Mouse (Mus musculus): ENCODE results near the gene Slc30a4. TPM values are rescaled to one million over a fixed set of nuclear protein-coding genes. Genes with fewer than 3 reads are reported as not detected.

Slc30a4 gene
- polyA plus RNA-seq, 1 experiment from 2014 or later: 7.4 TPM

DNA sequence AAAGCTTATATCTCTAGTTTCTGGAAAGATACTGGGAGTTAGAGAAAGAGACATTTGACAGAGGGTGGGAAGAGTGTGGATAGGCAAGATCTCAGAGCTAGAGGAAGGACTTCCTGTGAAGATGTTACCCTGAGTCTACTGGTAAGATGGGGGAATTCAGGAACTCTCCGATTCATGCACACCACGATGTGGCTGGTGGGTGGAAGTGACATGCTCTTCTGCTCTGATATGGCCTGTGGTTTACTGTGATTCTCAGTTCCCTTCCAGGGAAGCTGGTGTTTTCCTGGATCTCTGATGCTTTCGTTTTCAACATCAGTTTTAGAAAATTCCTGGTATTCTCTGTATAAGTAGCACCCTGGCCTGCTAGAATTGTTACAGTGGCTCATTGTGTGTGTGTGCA is 9.4 kb upstream of the Slc30a4 start:
- Histone ChIP-seq H3K9me3 (no peaks in the 10 kb centered on the region), H3K36me3 (no peaks in the 10 kb centered on the region), H3K4me2 (no peak overlapping the region), H3K4me3 (no peak overlapping the region), H3K4me1 (replicated peaks) (no peaks in the 10 kb centered on the region), H3K27me3 (no peaks in the 10 kb centered on the region), H3K27ac (replicated peaks) (no peak overlapping the region), H3K9ac (no peak overlapping the region)
- ATAC-seq (ENCODE audit: low FRiP score, low read depth): no peak
- 87% methylated on average over 3 of the region's 3 CpGs for WGBS

GRCm38 (mm10) chr2:122709156-122709555 is 6.7 kb upstream of the Slc30a4 start:
- 69% methylated on average over 1 of the region's 1 CpGs for WGBS
- Histone ChIP-seq H3K36me3 (no peaks in the 10 kb centered on the region), H3K4me1 (replicated peaks) (no peaks in the 10 kb centered on the region), H3K4me2 (no peak overlapping the region), H3K9me3 (no peaks in the 10 kb centered on the region), H3K4me3 (no peak overlapping the region), H3K27ac (replicated peaks) (no peak overlapping the region), H3K9ac (no peak overlapping the region), H3K27me3 (no peaks in the 10 kb centered on the region)
- ATAC-seq (ENCODE audit: low FRiP score, low read depth): no peak

DNA sequence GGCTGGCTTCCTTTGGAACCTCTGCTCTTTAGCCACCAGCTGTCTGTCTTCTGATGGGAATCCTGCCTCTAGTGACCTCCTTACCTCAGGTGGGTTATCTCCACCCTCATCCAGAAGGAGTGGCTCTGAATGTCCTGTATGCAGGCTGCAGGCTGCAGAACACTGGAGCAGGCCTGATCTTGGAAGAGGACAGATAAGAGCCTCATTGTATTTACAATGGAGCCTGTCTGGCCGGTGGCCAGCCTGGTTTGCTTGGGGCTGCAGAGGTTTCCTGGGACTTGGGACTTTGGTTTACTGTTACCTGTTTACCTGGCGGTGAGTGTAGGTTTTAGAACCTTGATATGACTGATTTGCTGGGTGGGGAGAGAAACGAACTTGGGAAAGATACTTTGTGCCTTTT is 5.6 kb upstream of the Slc30a4 start:
- no peak overlapping the region for H3K27ac ChIP-seq (replicated peaks)
- no peaks in the 10 kb centered on the region for H3K27me3 ChIP-seq
- no peak for ATAC-seq (ENCODE audit: low FRiP score, low read depth)
- H3K9me3 ChIP-seq: no peaks in the 10 kb centered on the region
- WGBS: 84% methylated on average over 3 of the region's 3 CpGs
- no peak overlapping the region for H3K9ac ChIP-seq
- no peaks in the 10 kb centered on the region for H3K36me3 ChIP-seq
- no peak overlapping the region for H3K4me3 ChIP-seq
- 0 out of 2 replicates have a peak, but pooled peaks cover 2% of the 10 kb centered on the region for H3K4me1 ChIP-seq (replicated peaks)
- H3K4me2 ChIP-seq: no peak overlapping the region

- WGBS: 91% methylated on average over 2 of the region's 2 CpGs
- Histone ChIP-seq H3K27me3 (no peaks in the 10 kb centered on the region), H3K4me3 (no peak overlapping the region), H3K4me2 (no peak overlapping the region), H3K27ac (replicated peaks) (no peak overlapping the region), H3K4me1 (replicated peaks) (peaks cover 23% of the 10 kb centered on the region), H3K9ac (no peak overlapping the region), H3K36me3 (no peaks in the 10 kb centered on the region), H3K9me3 (no peaks in the 10 kb centered on the region)
- ATAC-seq (ENCODE audit: low FRiP score, low read depth): no peak
Measured at GRCm38 (mm10) chr2:122704572-122704971, 2.1 kb upstream of the Slc30a4 start.

DNA sequence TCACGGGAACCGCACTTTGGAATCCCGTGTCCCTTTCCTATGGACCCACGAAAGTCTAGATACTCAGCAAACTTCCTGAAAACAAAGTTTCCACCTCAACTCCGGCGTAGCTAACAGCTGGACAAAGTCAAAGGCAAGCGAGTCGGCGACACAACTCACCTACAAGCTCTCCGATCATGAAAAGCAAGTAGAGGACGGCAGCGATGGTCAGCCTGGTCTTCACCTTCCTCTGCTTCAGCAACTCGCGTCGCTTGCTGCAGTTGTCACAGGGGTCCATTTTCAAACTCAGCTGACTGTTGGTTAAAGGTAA is 637 bp downstream of the Slc30a4 start:
- Histone ChIP-seq H3K4me2 (peak overlapping the region; percentile 74), H3K36me3 (no peaks in the 10 kb centered on the region), H3K4me1 (replicated peaks) (peaks cover 23% of the 10 kb centered on the region), H3K9ac (peak overlapping the region; percentile 80), H3K9me3 (no peaks in the 10 kb centered on the region), H3K27me3 (no peaks in the 10 kb centered on the region), H3K27ac (replicated peaks) (peak overlapping the region; percentile 84; the same call in 1 of the 2 replicates), H3K4me3 (peak overlapping the region; percentile 85)
- ATAC-seq (ENCODE audit: low FRiP score, low read depth): no peak; the same call in 1 of the 2 replicates
- WGBS: under 1% methylated on average over 15 of the region's 15 CpGs

- Histone ChIP-seq H3K4me1 (replicated peaks) (peaks cover 23% of the 10 kb centered on the region), H3K4me2 (peak overlapping the region; percentile 74), H3K4me3 (peak overlapping the region; percentile 85), H3K36me3 (no peaks in the 10 kb centered on the region), H3K9ac (peak overlapping the region; percentile 80), H3K9me3 (no peaks in the 10 kb centered on the region), H3K27ac (replicated peaks) (no peak overlapping the region), H3K27me3 (no peaks in the 10 kb centered on the region)
- ATAC-seq (ENCODE audit: low FRiP score, low read depth): no peak
- 61% methylated on average over 8 of the region's 8 CpGs for WGBS
Measured at GRCm38 (mm10) chr2:122701012-122701411, 1.5 kb downstream of the Slc30a4 start.

GRCm38 (mm10) chr2:122697526-122697925 is 4.9 kb downstream of the Slc30a4 start:
- Histone ChIP-seq H3K9me3 (no peaks in the 10 kb centered on the region), H3K36me3 (no peaks in the 10 kb centered on the region), H3K4me1 (replicated peaks) (peaks cover 18% of the 10 kb centered on the region), H3K9ac (no peak overlapping the region), H3K4me3 (no peak overlapping the region), H3K4me2 (no peak overlapping the region), H3K27ac (replicated peaks) (no peak overlapping the region), H3K27me3 (no peaks in the 10 kb centered on the region)
- 93% methylated on average over 2 of the region's 2 CpGs for WGBS
- ATAC-seq (ENCODE audit: low FRiP score, low read depth): no peak

GRCm38 (mm10) chr2:122686665-122687064 is 15.8 kb downstream of the Slc30a4 start:
- peaks cover 6% of the 10 kb centered on the region for H3K9me3 ChIP-seq
- no peak overlapping the region for H3K27ac ChIP-seq (replicated peaks)
- H3K4me2 ChIP-seq: no peak overlapping the region
- H3K27me3 ChIP-seq: no peaks in the 10 kb centered on the region
- no peak overlapping the region for H3K9ac ChIP-seq
- WGBS: 82% methylated on average over 6 of the region's 6 CpGs
- peaks cover 6% of the 10 kb centered on the region for H3K36me3 ChIP-seq
- ATAC-seq (ENCODE audit: low FRiP score, low read depth): no peak
- no peaks in the 10 kb centered on the region for H3K4me1 ChIP-seq (replicated peaks)
- no peak overlapping the region for H3K4me3 ChIP-seq

GRCm38 (mm10) chr2:122683641-122684040 is 18.8 kb downstream of the Slc30a4 start:
- Histone ChIP-seq H3K36me3 (peaks cover 8% of the 10 kb centered on the region), H3K4me3 (no peak overlapping the region), H3K9ac (no peak overlapping the region), H3K27me3 (no peaks in the 10 kb centered on the region), H3K4me1 (replicated peaks) (no peaks in the 10 kb centered on the region), H3K4me2 (no peak overlapping the region), H3K27ac (replicated peaks) (no peak overlapping the region), H3K9me3 (peaks cover 13% of the 10 kb centered on the region)
- no peak for ATAC-seq (ENCODE audit: low FRiP score, low read depth)
- 67% methylated on average over 1 of the region's 1 CpGs for WGBS

DNA sequence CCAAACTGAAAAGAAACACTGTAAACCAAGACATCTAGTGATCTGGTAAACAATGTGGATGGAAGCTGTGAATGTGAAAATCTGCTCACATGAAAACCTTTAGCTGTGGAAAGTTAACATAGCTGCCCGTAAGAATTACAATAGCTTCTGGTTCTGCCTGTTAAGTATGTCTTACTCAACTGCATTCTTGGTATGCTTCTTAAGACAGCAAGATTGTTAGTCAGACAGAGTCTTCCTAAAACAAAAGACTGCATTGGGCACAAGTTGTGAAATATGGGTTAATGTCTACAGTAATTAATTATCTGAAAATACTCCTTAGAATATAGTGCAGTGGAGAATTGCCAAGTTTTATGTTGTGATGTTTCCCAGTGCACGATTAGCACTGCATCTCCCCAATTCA is 19.9 kb downstream of the Slc30a4 start:
- Histone ChIP-seq H3K36me3 (peaks cover 8% of the 10 kb centered on the region), H3K9me3 (peaks cover 13% of the 10 kb centered on the region), H3K4me2 (no peak overlapping the region), H3K27me3 (no peaks in the 10 kb centered on the region), H3K4me1 (replicated peaks) (no peaks in the 10 kb centered on the region), H3K4me3 (no peak overlapping the region), H3K9ac (no peak overlapping the region), H3K27ac (replicated peaks) (no peak overlapping the region)
- 66% methylated on average over 2 of the region's 2 CpGs for WGBS
- ATAC-seq (ENCODE audit: low FRiP score, low read depth): no peak

DNA sequence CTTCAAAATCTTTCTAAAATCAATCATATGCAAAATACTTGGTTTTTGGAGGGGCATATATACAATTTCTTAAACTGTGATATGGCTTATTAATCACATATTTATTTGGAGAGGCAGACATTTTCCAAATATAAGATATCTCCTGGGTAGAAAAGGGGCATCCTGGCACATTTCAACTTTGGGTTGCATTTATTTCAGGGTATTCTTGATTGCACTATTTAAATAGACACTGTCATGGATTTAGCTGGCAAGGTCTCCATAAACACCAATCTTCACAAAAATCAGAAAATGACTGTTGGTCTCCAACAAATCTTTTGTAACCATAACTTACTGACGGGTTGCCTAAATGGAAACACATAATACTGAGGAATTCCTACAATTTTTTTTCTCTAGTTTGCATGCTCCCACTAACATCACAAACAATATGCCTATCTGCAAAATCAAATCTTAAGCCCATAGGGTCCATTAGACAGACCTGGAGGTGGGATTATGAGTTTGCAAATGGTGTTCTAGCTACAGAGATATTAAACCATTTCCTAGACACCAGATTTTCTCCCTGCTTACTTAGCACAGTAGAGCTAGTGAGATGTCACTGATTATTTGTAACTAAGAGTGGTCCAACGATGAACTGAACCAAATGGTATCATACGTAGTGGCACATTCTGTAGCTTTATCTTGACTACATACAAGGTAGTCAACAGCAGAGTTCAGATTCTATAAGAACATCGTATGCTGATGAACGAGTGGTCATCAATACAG is 20.9 kb downstream of the Slc30a4 start:
- H3K36me3 ChIP-seq: peaks cover 8% of the 10 kb centered on the region
- no peaks in the 10 kb centered on the region for H3K4me1 ChIP-seq (replicated peaks)
- 90% methylated on average over 5 of the region's 5 CpGs for WGBS
- no peak overlapping the region for H3K27ac ChIP-seq (replicated peaks)
- ATAC-seq (ENCODE audit: low FRiP score, low read depth): peak; percentile 42; the same call in 1 of the 2 replicates
- no peaks in the 10 kb centered on the region for H3K27me3 ChIP-seq
- H3K9me3 ChIP-seq: peaks cover 13% of the 10 kb centered on the region
- H3K4me3 ChIP-seq: no peak overlapping the region
- H3K4me2 ChIP-seq: no peak overlapping the region
- no peak overlapping the region for H3K9ac ChIP-seq

DNA sequence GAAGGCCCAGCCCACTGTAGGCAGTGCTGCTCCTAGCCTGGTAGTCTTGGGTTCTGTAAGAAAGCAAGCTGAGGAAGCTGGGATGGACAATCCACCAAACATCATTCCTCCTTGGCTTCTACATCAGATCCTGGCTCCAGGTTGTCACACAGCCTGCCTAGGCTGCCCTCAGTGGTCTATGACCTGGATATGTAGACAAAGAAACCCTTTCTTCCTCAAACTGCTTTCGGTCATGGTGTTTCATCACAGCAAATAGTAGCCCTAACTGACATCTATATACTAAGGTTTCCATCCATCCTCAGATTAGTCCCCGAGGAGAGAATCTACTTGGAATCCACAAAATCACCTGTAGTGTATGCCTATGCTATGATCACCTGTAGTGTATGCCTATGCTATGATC is 27.3 kb downstream of the Slc30a4 start:
- 97% methylated on average over 2 of the region's 2 CpGs for WGBS
- no peak for ATAC-seq (ENCODE audit: low FRiP score, low read depth)

GRCm38 (mm10) chr2:122672841-122673240 is 29.6 kb downstream of the Slc30a4 start:
- WGBS: 77% methylated on average over 5 of the region's 5 CpGs
- no peaks in the 10 kb centered on the region for H3K4me1 ChIP-seq (replicated peaks)
- no peak overlapping the region for H3K27ac ChIP-seq (replicated peaks)
- H3K27me3 ChIP-seq: no peaks in the 10 kb centered on the region
- H3K9me3 ChIP-seq: no peaks in the 10 kb centered on the region
- no peaks in the 10 kb centered on the region for H3K36me3 ChIP-seq
- H3K9ac ChIP-seq: no peak overlapping the region
- no peak for ATAC-seq (ENCODE audit: low FRiP score, low read depth)
- no peak overlapping the region for H3K4me2 ChIP-seq
- H3K4me3 ChIP-seq: no peak overlapping the region

More for the DNA sequence above, 27.3 kb downstream of the Slc30a4 start:
- H3K4me3 ChIP-seq: no peak overlapping the region
- H3K4me2 ChIP-seq: no peak overlapping the region
- H3K27ac ChIP-seq (replicated peaks): no peak overlapping the region
- H3K4me1 ChIP-seq (replicated peaks): no peaks in the 10 kb centered on the region
- no peaks in the 10 kb centered on the region for H3K9me3 ChIP-seq
- H3K27me3 ChIP-seq: no peaks in the 10 kb centered on the region
- H3K36me3 ChIP-seq: no peaks in the 10 kb centered on the region
- no peak overlapping the region for H3K9ac ChIP-seq
